Mouse (Mus musculus) MEL (cell line): ENCODE measurements at regions not wholly inside any gene's neighbourhood (a gene's known extent, or its start where the extent isn't known, plus 50 kb on each side); places are given as distances from the start of the nearest gene placed in this dataset.

ENCODE experiments used
- DNase-seq: peaks from one replicate; pipeline ENCODE4 v3.0.0; 2011; ENCODE audit warnings: low read depth, low spot score
- H3K27ac ChIP-seq: 2 replicates; pipeline ENCODE4 v1.5.1; 2012; ENCODE audit warnings: low read depth, mild to moderate bottlenecking, control low read depth, low read length, moderate library complexity; ENCODE audit not compliant: control insufficient read depth
- H3K27me3 ChIP-seq, 2 experiments: fragments of 150-350 bp in 1 of 2; sonication (generic) in 1 of 2; 2 replicates each; pipeline ENCODE4 v1.6.1; 2012; ENCODE audit warnings: low read length in 2 of 2, mild to moderate bottlenecking in 2 of 2, improper control_type of control experiment in 1 of 2, moderate library complexity in 1 of 2; ENCODE audit not compliant: insufficient read depth in 2 of 2, control insufficient read depth in 1 of 2
- H3K36me3 ChIP-seq, 2 experiments: 2 replicates each; pipeline ENCODE4 v1.6.1; 2012 to 2014; ENCODE audit warnings: low read length in 2 of 2, improper control_type of control experiment in 1 of 2, inconsistent platforms in 1 of 2, mild to moderate bottlenecking in 1 of 2; ENCODE audit not compliant: insufficient read depth in 2 of 2, control insufficient read depth in 1 of 2
- H3K4me1 ChIP-seq, 2 experiments: fragments of 150-350 bp in 1 of 2; sonication (generic) in 1 of 2; 2 replicates each; pipeline ENCODE4 v1.6.1; 2012; ENCODE audit warnings: low read length in 2 of 2, improper control_type of control experiment in 1 of 2, mild to moderate bottlenecking in 1 of 2; ENCODE audit not compliant: insufficient read depth in 2 of 2, control insufficient read depth in 1 of 2
- H3K4me3 ChIP-seq, 2 experiments: fragments of 150-350 bp in 1 of 2; sonication (generic) in 1 of 2; 2 replicates each; pipeline ENCODE4 v1.5.1; 2012; ENCODE audit warnings: low read depth in 2 of 2, low read length in 2 of 2, mild to moderate bottlenecking in 2 of 2, moderate library complexity in 2 of 2, control low read depth in 1 of 2, improper control_type of control experiment in 1 of 2; ENCODE audit not compliant: control insufficient read depth in 1 of 2, insufficient read depth in 1 of 2
- H3K79me2 ChIP-seq: 2 replicates; pipeline ENCODE4 v1.6.1; 2012; ENCODE audit warnings: mild to moderate bottlenecking, low read length, moderate library complexity; ENCODE audit not compliant: control insufficient read depth, poor library complexity, insufficient read depth
- H3K9ac ChIP-seq: 2 replicates; pipeline ENCODE4 v1.6.1; 2012; ENCODE audit warnings: low read depth, mild to moderate bottlenecking, control low read depth, low read length, moderate library complexity; ENCODE audit not compliant: control insufficient read depth, poor library complexity, severe bottlenecking
- H3K9me3 ChIP-seq: fragments of 150-350 bp; sonication (generic); replicated peaks from 2 replicates; pipeline ENCODE4 v1.6.1; 2012; ENCODE audit warnings: mild to moderate bottlenecking, low read length, improper control_type of control experiment, moderate library complexity; ENCODE audit not compliant: insufficient read depth
- BHLHE40 ChIP-seq: IDR thresholded peaks from 2 replicates; pipeline ENCODE4 v1.6.1; 2012; ENCODE audit warnings: low read depth, mild to moderate bottlenecking, inconsistent platforms, low read length, improper control_type of control experiment, borderline replicate concordance
- CHD2 ChIP-seq: IDR thresholded peaks from 2 replicates; pipeline ENCODE4 v1.6.1; 2011; ENCODE audit warnings: low read length, improper control_type of control experiment
- E2F4 ChIP-seq: IDR thresholded peaks from 2 replicates; pipeline ENCODE4 v1.6.1; 2011; ENCODE audit warnings: low read depth, low read length, improper control_type of control experiment, borderline replicate concordance
- GABPA ChIP-seq: IDR thresholded peaks from 2 replicates; pipeline ENCODE4 v1.6.1; 2012; ENCODE audit warnings: low read depth, mild to moderate bottlenecking, inconsistent platforms, low read length, improper control_type of control experiment, moderate library complexity
- HCFC1 ChIP-seq: IDR thresholded peaks from 2 replicates; pipeline ENCODE4 v1.6.1; 2012; ENCODE audit warnings: low read depth, mild to moderate bottlenecking, inconsistent platforms, low read length, improper control_type of control experiment, moderate library complexity
- MAFK ChIP-seq: IDR thresholded peaks from 2 replicates; pipeline ENCODE4 v1.6.1; 2011; ENCODE audit warnings: low read depth, mild to moderate bottlenecking, low read length, improper control_type of control experiment, borderline replicate concordance
- MAZ ChIP-seq: IDR thresholded peaks from 2 replicates; pipeline ENCODE4 v1.6.1; 2012; ENCODE audit warnings: low read depth, mild to moderate bottlenecking, inconsistent platforms, low read length, improper control_type of control experiment
- MEF2A ChIP-seq: IDR thresholded peaks from 2 replicates; pipeline ENCODE4 v1.6.1; 2014; ENCODE audit warnings: low read depth, mild to moderate bottlenecking, inconsistent platforms, low read length, improper control_type of control experiment; ENCODE audit not compliant: poor library complexity, insufficient replicate concordance, severe bottlenecking; ENCODE audit errors: extremely low read depth
- MXI1 ChIP-seq: IDR thresholded peaks from 2 replicates; pipeline ENCODE4 v1.6.1; 2011; ENCODE audit warnings: mild to moderate bottlenecking, low read depth, low read length, improper control_type of control experiment
- NELFE ChIP-seq: IDR thresholded peaks from 2 replicates; pipeline ENCODE4 v1.6.1; 2011; ENCODE audit warnings: low read depth, low read length, improper control_type of control experiment
- NRF1 ChIP-seq: IDR thresholded peaks from 2 replicates; pipeline ENCODE4 v1.6.1; 2014; ENCODE audit warnings: low read depth, mild to moderate bottlenecking, inconsistent platforms, low read length, improper control_type of control experiment, moderate library complexity; ENCODE audit not compliant: poor library complexity, insufficient read depth, severe bottlenecking
- POLR2A ChIP-seq, 2 experiments: IDR thresholded peaks; 2 replicates each; pipeline ENCODE4 v1.6.1; 2011 to 2012; ENCODE audit warnings: low read length in 2 of 2, mild to moderate bottlenecking in 2 of 2, control low read depth in 1 of 2, improper control_type of control experiment in 1 of 2, low read depth in 1 of 2, moderate library complexity in 1 of 2; ENCODE audit not compliant: control insufficient read depth in 1 of 2, insufficient read depth in 1 of 2, poor library complexity in 1 of 2
- SIN3A ChIP-seq: IDR thresholded peaks from 2 replicates; pipeline ENCODE4 v1.6.1; 2012; ENCODE audit warnings: low read length, improper control_type of control experiment, inconsistent platforms
- SMC3 ChIP-seq: IDR thresholded peaks from 2 replicates; pipeline ENCODE4 v1.6.1; 2011; ENCODE audit warnings: low read depth, low read length, improper control_type of control experiment
- USF2 ChIP-seq, 2 experiments: IDR thresholded peaks; 2 replicates each; pipeline ENCODE4 v1.6.1; 2011 to 2012; ENCODE audit warnings: improper control_type of control experiment in 2 of 2, low read length in 2 of 2, borderline replicate concordance in 1 of 2, inconsistent platforms in 1 of 2, low read depth in 1 of 2, mild to moderate bottlenecking in 1 of 2; ENCODE audit not compliant: insufficient read depth in 1 of 2
- ZMIZ1 ChIP-seq: IDR thresholded peaks from 2 replicates; pipeline ENCODE4 v1.6.1; 2012; ENCODE audit warnings: low read depth, mild to moderate bottlenecking, inconsistent platforms, low read length, improper control_type of control experiment, moderate library complexity

- H3K9me3 ChIP-seq: no peaks in the 10 kb centered on the region
- TF ChIP-seq MXI1 (no peak), GABPA (no peak), HCFC1 (no peak), POLR2A (IDR thresholded peaks at IDR 0.05; ENCODE audit: control insufficient read depth in 1 of 2, insufficient read depth in 1 of 2, low read depth in 1 of 2, low read length in 2 of 2, poor library complexity in 1 of 2) (no peak), SMC3 (no peak), MAZ (no peak), NELFE (no peak), E2F4 (no peak), MAFK (no peak), MEF2A (no peak), SIN3A (no peak), USF2 (IDR thresholded peaks at IDR 0.05; ENCODE audit: borderline replicate concordance in 1 of 2, insufficient read depth in 1 of 2, low read depth in 1 of 2, low read length in 2 of 2) (no peak), ZMIZ1 (no peak), CHD2 (no peak)
- TF ChIP-seq, all 39 proteins: peak for 0
- H3K9ac ChIP-seq: no peak overlapping the region
- no peak overlapping the region for H3K27ac ChIP-seq
- no peaks in the 10 kb centered on the region for H3K27me3 ChIP-seq
- H3K4me3 ChIP-seq: no peak overlapping the region
- H3K79me2 ChIP-seq: no peaks in the 10 kb centered on the region
- DNase-seq: no peak
- no peaks in the 10 kb centered on the region for H3K36me3 ChIP-seq
- no peaks in the 10 kb centered on the region for H3K4me1 ChIP-seq
These were observed 189.9 kb upstream of the Ppp2r2d start for GRCm38 (mm10) chr7:138655940-138656339.

- H3K36me3 ChIP-seq: no peaks in the 10 kb centered on the region
- H3K27ac ChIP-seq: no peak overlapping the region
- no peaks in the 10 kb centered on the region for H3K9me3 ChIP-seq
- DNase-seq: no peak
- no peaks in the 10 kb centered on the region for H3K79me2 ChIP-seq
- no peak overlapping the region for H3K4me3 ChIP-seq
- no peaks in the 10 kb centered on the region for H3K4me1 ChIP-seq
- H3K27me3 ChIP-seq: no peaks in the 10 kb centered on the region
- no peak overlapping the region for H3K9ac ChIP-seq
- TF ChIP-seq BHLHE40 (no peak), E2F4 (no peak), NRF1 (no peak), MEF2A (no peak)
These were observed 194.9 kb upstream of the Ppp2r2d start for GRCm38 (mm10) chr7:138650946-138651345.
